Mouse (Mus musculus) left cerebral cortex, postnatal 14 days (tissue): ENCODE data around the gene Zbtb7b. TPM values are rescaled to one million over a fixed set of nuclear protein-coding genes. Genes with fewer than 3 reads are reported as not detected.
"Not testable (repeated sequence)": the region's sequence is repeated elsewhere in the genome, so short reads cannot be mapped to it uniquely, and the experiment has no call there.

Source experiments
- DNase-seq, 2 experiments: peaks; one replicate each; pipeline ENCODE4 v3.0.0; 2021 to 2022; ENCODE audit warnings: low spot score in 2 of 2, mixed read lengths in 1 of 2
- intact Hi-C: fragments of 180-260 bp; cut with DNase I; formaldehyde crosslinking; loops from one replicate; pipeline ENCODE4 v1.15.1; 2025
- long read RNA-seq, 2 experiments: library from polyadenylated mRNA; stranded (forward); transcript quantifications; one replicate each; pipeline ENCODE4 v2.0.0; 2021
- total RNA-seq, 2 experiments: library from RNA; stranded (reverse); gene quantifications; 2 replicates each; pipeline ENCODE4 v1.2.3; 2021

Gene Zbtb7b
- 1 to 10 TPM; 8.0 to 9.1 TPM for total RNA-seq
- long read RNA-seq, experiment 1, partial matches to known transcripts, result 3 of 7 reads
- long read RNA-seq, experiment 1, other reads (novel, unspliced or antisense), result 4 of 7 reads
- long read RNA-seq, experiment 2, partial matches to known transcripts, result 1 of 1 reads
- long read RNA-seq, experiment 2, other reads (novel, unspliced or antisense), result 0 of 1 reads

GRCm38 (mm10) chr3:89394006-89394893 is at the start of gene Zbtb7b:
TSS of gene Zbtb7b (minus strand) at chr3:89394776.
- intact Hi-C loops, result no loop called here

GRCm38 (mm10) chr3:89440691-89441090 is 46.1 kb upstream of the Zbtb7b start:
- no peak for DNase-seq
- intact Hi-C loops, result no loop called here

More at GRCm38 (mm10) chr3:89394006-89394893, at the start of gene Zbtb7b:
- DNase-seq, result peak; percentile 49 to 67

GRCm38 (mm10) chr3:89437269-89437668 is 42.7 kb upstream of the Zbtb7b start:
- DNase-seq, result peak; percentile 34 to 47
- intact Hi-C loops, result no loop called here

GRCm38 (mm10) chr3:89436176-89437113 is 41.9 kb upstream of the Zbtb7b start, which contains the start of gene Pbxip1:
TSS of gene Pbxip1 (plus strand) at chr3:89436706.
- peak in 1 of 2 experiments; percentile 30 for DNase-seq
- intact Hi-C loops, result no loop called here

- intact Hi-C loops, result no loop called here
- no peak for DNase-seq
These were observed 40.5 kb upstream of the Zbtb7b start for GRCm38 (mm10) chr3:89435041-89435440.

GRCm38 (mm10) chr3:89434532-89434931 is 40.0 kb upstream of the Zbtb7b start:
- intact Hi-C loops, result no loop called here
- no peak for DNase-seq

- DNase-seq, result no peak
- intact Hi-C loops, result no loop called here
These were observed 38.0 kb upstream of the Zbtb7b start for GRCm38 (mm10) chr3:89432606-89433005.

GRCm38 (mm10) chr3:89430171-89431159 is 35.9 kb upstream of the Zbtb7b start, which contains the start of gene Pygo2:
TSS of gene Pygo2 (plus strand) at chr3:89430214.
- peak; percentile 96 to 97 for DNase-seq
- intact Hi-C loops, result no loop called here

GRCm38 (mm10) chr3:89429021-89429420 is 34.4 kb upstream of the Zbtb7b start:
- DNase-seq, intact Hi-C loops: not testable (repeated sequence)

- intact Hi-C loops, result no loop called here
- no peak for DNase-seq
These were observed 31.3 kb upstream of the Zbtb7b start for GRCm38 (mm10) chr3:89425876-89426275.

- intact Hi-C loops, result no loop called here
- no peak for DNase-seq
These were observed 30.6 kb upstream of the Zbtb7b start for GRCm38 (mm10) chr3:89425141-89425525.

- DNase-seq, result no peak
- intact Hi-C loops, result no loop called here
These were observed 30.0 kb upstream of the Zbtb7b start for GRCm38 (mm10) chr3:89424416-89425140.

- no peak for DNase-seq
- intact Hi-C loops, result no loop called here
These were observed 28.1 kb upstream of the Zbtb7b start for GRCm38 (mm10) chr3:89422556-89423205.

GRCm38 (mm10) chr3:89421810-89422473 is 27.4 kb upstream of the Zbtb7b start:
- no peak for DNase-seq

GRCm38 (mm10) chr3:89421002-89421774 is 26.6 kb upstream of the Zbtb7b start:
- DNase-seq, result peak; percentile 72 to 76
- intact Hi-C loops, result no loop called here

More at GRCm38 (mm10) chr3:89421810-89422473, 27.4 kb upstream of the Zbtb7b start:
- intact Hi-C loops, result no loop called here

- intact Hi-C loops, result no loop called here
- no peak for DNase-seq
These were observed 25.8 kb upstream of the Zbtb7b start for GRCm38 (mm10) chr3:89420421-89420820.
